Mouse (Mus musculus) c-Kit-positive CD71-positive TER-119-positive erythroid progenitor cells, embryonic 14.5 days (primary cell): ENCODE measurements around the gene 4933428G20Rik.

Experiments
- DNase-seq: peaks from one replicate; pipeline ENCODE4 v3.0.0-alpha.2; 2013; ENCODE audit warnings: low spot score

Gene 4933428G20Rik

GRCm38 (mm10) chr11:97461307-97461820 lies 38.8 kb downstream of the 4933428G20Rik start:
- no peak for DNase-seq

GRCm38 (mm10) chr11:97457120-97457519 lies 43.0 kb downstream of the 4933428G20Rik start:
- no peak for DNase-seq

- DNase-seq, result no peak
Observed at GRCm38 (mm10) chr11:97451625-97452024, 48.5 kb downstream of the 4933428G20Rik start.

GRCm38 (mm10) chr11:97450305-97450922 lies 49.7 kb downstream of the 4933428G20Rik start:
- no peak for DNase-seq

GRCm38 (mm10) chr11:97449601-97450293 lies 50.4 kb downstream of the 4933428G20Rik start:
- no peak for DNase-seq

GRCm38 (mm10) chr11:97448611-97449394 lies 51.3 kb downstream of the 4933428G20Rik start:
- DNase-seq, result no peak

GRCm38 (mm10) chr11:97447979-97448378 lies 52.2 kb downstream of the 4933428G20Rik start:
- DNase-seq, result no peak

- peak; percentile 95 for DNase-seq
Observed at GRCm38 (mm10) chr11:97445999-97446511, 54.1 kb downstream of the 4933428G20Rik start.

GRCm38 (mm10) chr11:97445596-97445995 lies 54.5 kb downstream of the 4933428G20Rik start:
- DNase-seq, result no peak

- peak; percentile 73 for DNase-seq
Observed at GRCm38 (mm10) chr11:97442891-97443675, 57.1 kb downstream of the 4933428G20Rik start.

- DNase-seq, result no peak
Observed at GRCm38 (mm10) chr11:97441658-97442125, 58.4 kb downstream of the 4933428G20Rik start.

- DNase-seq, result no peak
Observed at GRCm38 (mm10) chr11:97441036-97441657, 59.0 kb downstream of the 4933428G20Rik start.
